Mouse (Mus musculus) urinary bladder, postnatal 10 days (tissue): Measurements from ENCODE around the gene Rbm20.

Source experiments
- DNase-seq: peaks from one replicate; pipeline ENCODE4 v3.0.0; 2022; ENCODE audit warnings: low spot score

Rbm20 gene

DNA sequence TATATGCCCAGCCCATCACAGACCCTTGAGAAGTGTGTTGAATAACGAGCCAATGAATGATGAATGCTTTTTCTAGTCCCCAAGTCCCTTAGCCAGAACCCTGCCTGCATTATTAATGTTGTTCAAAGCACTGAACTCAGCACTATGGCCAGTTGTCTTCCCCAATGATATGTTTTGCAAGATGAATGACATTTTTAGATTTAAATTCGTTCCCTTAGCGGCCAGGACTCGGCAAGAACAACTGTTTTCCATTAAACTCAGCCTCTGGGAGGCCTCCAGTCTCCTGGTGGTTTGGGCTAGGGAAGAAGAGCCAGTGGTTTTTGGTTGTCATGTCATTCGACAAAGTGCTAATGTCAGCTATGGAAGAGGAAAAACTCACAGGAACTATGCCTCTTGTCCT lies 204.7 kb downstream of the Rbm20 start:
- no peak for DNase-seq

GRCm38 (mm10) chr19:53885450-53885849 lies 208.3 kb downstream of the Rbm20 start:
- no peak for DNase-seq

DNA sequence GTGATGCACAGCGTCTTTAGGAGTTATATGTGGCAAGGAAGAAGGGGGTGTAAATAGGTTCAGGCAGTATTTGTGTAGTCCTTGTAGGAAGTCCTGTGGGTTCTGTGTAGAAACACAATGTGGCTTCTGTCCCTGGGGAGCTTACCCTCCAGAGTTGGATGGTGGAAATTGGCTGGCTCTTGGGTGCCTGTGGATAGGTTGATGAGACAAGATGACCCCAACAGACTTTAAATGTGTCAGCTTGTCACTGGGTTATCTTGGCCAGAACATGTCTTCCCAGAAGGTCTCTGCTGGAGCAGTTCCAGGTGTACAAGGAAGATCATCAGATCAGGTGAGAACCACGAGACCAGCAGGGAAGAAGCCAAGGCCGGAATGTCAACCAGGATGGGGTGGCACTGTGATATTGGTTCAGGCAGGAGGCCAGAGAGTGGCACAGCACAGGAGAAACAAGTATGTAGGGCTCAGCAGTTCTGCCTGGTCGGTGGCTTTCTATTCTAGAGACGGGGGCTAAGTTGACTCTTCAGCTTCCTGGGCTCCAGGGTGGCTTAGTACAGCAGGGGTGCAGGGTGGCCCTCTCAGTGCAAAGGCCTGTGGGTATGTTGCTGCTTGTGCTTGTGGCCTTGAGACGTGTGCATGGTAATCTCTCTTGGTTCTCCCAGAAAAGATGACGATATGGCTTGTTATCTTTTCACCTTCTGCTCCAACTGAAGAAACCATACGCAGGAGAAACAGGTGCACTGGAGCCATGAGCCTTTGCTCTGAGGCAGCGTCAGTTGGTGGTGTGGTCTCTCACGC lies 209.7 kb downstream of the Rbm20 start:
- DNase-seq: no peak

GRCm38 (mm10) chr19:53887822-53888221 lies 210.7 kb downstream of the Rbm20 start:
- no peak for DNase-seq

GRCm38 (mm10) chr19:53888331-53888730 lies 211.2 kb downstream of the Rbm20 start:
- DNase-seq: no peak

DNA sequence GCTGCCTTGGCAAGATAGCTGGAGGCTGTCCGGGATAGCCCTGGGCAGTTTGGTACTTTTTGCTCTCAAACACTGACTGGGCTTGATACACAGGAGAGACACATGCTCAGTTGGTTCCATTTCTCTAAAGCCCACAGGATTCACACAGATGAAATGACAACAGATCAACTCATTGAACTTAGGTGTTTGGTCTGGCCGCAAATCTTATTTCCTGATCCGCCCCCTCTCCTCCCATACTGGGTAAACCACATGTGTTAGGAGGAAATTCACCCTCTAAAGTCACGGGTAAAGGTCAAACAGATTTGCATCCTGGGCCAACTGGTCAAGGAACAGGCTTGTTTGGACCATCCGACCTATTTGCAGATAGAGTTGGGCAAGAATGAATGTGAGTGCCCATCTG lies 212.4 kb downstream of the Rbm20 start:
- no peak for DNase-seq

- no peak for DNase-seq
Measured at GRCm38 (mm10) chr19:53890274-53890673, 213.2 kb downstream of the Rbm20 start.

GRCm38 (mm10) chr19:53890781-53891251 lies 213.7 kb downstream of the Rbm20 start:
- no peak for DNase-seq

GRCm38 (mm10) chr19:53891569-53891968 lies 214.5 kb downstream of the Rbm20 start:
- no peak for DNase-seq

DNA sequence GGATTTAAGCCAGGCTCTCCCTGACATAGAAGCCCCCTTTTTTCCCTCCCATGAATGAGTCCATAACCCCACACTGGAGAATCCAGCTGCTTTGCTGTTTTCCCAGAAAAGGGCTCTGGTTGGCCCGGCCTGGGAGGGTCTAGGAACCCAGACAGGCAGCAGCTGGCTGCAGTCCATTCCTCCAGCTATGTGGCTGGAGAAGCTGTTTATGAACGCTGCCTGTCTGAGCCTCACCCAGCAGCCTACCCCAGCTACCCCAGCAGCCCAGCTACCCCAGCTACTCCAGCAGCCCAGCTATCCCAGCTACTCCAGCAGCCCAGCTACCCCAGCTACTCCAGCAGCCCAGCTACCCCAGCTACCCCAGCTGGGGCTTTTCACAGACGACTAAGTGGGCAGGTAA lies 215.0 kb downstream of the Rbm20 start, which contains the start of gene Pdcd4:
Pdcd4 (plus strand) TSS at position 171 of the 400 bp plus-strand sequence.
- no peak for DNase-seq

DNA sequence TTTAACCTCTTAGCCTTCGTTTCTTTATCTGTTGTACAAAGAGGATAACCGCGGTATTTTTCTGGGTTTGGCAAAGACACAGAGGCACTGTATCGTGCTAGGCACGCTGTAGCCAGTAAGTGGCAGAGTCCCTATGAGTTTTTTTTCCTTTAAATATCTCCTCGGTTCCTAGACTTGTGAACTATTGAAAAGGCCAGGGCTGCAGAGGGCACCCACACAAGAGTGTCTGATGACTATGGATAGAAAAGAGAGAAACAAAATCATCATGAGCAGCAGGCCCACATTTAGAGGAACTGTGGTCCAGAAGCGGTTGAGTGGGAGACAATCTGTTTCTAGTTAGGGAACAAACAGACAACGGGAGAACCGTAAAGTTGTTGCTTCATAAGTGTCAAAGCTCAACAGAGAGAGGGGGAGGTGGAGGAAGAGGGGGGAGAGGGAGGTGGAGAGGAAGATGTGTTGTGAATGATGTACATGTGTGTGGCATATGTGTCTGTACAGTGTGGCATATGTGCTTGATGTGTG lies 215.8 kb downstream of the Rbm20 start:
- DNase-seq: no peak

GRCm38 (mm10) chr19:53893711-53894171 lies 216.6 kb downstream of the Rbm20 start:
- DNase-seq: no peak

GRCm38 (mm10) chr19:53894538-53895121 lies 217.5 kb downstream of the Rbm20 start:
- DNase-seq: no peak

GRCm38 (mm10) chr19:53898046-53898445 lies 220.9 kb downstream of the Rbm20 start:
- DNase-seq: no peak

- DNase-seq: no peak
Measured at GRCm38 (mm10) chr19:53898498-53898897, 221.4 kb downstream of the Rbm20 start.

DNA sequence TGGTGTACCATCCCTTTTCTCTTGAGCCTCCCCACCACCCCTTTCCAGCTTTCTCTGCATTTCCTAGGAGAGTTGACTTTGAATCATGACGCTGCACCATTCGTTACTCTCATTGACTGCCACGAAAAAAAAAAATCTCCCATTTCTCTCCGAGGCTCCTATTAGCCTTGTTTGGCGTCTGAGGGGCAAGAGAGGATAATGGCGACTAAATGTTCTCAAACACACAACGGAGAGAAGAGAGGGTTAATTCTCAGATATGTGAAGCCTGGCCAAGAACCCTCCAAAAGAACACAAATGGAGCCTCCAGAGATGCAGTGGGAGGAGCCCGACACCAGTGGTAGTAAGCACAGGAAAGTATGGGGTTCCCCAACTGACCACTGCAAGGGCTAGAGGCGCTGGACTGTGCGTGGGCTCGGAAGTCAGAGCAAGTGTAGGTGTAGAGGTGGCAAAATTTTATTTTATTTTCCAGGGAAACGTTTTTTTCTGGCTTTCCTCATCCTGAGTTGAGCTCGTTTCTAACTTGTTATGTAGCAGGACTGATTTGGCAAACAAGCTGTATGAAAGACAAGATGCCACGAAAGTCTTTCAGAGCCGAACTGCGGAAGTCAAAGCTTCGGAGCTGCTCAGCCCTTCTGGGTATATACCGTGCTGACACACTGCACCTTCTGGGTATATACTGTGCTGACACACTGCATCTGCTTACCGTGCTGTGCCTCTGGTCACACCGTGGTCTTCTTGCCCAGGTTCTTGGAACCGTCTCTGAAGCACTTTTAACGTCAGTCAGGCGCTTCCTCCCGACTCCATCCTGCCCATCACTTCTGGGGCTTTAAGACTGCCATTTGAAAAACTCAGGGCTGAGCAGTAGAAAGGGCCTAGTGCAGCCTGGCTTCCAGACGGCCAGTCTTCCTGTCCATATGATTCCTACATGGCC lies 222.1 kb downstream of the Rbm20 start:
- no peak for DNase-seq

GRCm38 (mm10) chr19:53899941-53900610 lies 223.0 kb downstream of the Rbm20 start:
- DNase-seq: no peak

DNA sequence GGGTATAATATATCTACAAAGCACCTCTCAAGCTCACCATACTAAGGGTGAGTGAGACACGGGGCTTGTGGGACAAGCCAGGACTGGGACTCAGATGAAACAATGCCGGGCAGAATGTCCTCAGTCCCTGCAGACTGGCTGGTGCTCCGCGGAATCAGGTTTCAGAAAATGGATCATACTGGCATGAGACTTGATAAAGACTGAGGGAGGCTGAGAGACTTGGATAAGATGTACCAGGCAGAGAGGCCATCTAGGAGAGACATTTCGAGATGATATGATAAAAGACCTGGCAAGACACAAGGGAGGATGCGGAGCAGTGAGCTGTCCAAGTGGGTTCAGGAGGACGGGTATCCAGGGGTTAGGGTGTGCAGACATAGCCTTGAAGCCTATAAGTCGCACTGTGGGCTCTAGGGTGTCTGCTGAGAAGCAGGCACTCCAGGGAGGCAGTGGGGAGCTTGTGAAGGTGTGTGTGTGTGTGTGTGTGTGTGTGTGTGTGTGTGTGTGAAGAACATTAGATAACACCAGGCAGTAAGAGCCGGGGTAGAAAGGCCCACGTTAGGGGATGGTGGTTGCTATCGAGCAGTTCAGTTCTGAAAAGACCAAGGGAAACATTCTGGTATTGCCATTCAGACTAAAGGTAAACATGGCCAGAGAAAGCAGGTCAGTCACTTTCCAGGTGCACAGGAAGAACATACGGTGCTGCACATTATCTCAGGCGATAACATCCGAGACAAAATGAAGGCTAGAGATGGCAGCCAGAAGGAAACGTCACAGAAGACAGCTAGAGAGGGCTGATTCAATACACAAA lies 225.0 kb downstream of the Rbm20 start:
- no peak for DNase-seq

GRCm38 (mm10) chr19:53902739-53903487 lies 225.8 kb downstream of the Rbm20 start:
- DNase-seq: peak; percentile 85
